Mouse (Mus musculus) brain, embryonic 18.5 days (tissue): ENCODE data around the gene Sec63.

ENCODE experiments used
- DNase-seq: peaks from one replicate; pipeline ENCODE4 v3.0.0-alpha.2; 2012; ENCODE audit warnings: low read depth, low spot score

Sec63 gene

DNA sequence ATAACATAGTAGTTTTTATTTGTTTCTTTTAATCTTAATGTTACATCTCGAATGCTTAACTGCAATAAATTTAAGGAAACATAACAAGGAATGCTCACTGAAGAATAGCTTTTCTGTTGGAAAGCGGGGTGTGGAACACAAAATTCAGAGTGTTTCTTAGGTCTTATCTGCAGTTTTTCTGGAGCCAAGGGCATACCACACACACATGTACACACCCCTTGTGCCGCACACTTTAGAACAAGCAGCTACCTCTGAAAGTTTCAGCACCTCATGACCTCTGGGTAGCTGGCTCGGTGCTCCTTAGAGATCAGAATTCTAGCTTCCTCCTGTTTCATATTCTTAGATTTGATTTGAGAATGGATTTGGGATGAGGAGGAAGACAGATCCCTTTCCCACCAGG, 101.5 kb downstream of the Sec63 start:
- no peak for DNase-seq

DNA sequence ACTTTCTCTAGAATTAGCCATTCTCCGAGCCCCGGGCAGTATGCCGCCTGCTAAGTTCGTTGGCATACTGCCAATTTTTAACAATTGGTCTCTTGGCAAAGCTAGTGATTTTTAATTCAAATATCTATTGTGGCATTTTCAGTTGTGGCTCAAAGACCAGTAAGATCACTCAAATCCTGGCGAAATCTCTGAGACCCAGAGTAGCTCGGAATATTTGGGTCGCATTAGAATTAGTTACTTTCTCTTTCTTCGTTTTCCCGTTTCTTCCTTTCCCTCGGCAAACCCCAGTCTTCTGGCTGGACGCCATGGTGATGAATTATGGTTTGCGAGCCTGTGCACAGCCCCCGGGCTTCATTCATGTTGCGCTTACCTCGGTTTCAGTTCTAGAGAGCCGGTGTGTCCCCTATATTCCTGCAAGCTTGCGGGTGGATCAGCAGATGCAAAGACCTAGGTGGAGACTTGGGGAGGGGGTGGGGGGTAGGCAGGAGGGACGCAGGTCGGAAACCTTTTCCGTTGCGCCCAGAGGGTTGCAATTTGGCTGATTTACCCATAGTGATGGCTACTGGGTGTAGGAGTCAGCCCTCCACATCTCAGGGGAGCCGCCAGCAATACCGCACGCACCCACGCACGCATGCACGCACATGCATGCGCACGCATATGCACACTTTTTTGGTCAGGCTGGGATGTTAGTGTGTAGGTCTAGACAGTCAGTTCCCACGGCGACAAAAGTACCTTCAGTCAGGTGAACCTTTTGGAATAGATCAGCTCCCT, 102.5 kb downstream of the Sec63 start:
- DNase-seq, result no peak

DNA sequence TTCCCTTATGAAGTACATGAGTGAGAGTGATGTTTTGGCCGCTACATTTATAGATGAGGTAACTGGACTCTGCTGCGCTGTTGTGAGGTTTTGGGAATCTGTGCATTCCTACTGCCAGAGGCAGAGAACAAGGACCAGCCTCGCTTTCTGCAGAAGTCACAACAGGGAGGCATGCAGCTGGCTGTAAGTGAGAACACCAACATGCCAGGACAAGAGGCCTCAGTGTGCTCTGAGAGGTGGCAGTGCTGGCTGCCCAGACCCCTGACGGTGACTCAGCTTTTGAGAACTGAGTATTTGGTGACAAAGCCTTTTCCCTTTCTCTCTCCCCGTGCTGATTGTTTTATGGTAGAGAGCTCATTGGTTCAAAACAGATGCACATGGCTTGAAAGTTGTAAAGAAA, 103.4 kb downstream of the Sec63 start:
- DNase-seq, result no peak

DNA sequence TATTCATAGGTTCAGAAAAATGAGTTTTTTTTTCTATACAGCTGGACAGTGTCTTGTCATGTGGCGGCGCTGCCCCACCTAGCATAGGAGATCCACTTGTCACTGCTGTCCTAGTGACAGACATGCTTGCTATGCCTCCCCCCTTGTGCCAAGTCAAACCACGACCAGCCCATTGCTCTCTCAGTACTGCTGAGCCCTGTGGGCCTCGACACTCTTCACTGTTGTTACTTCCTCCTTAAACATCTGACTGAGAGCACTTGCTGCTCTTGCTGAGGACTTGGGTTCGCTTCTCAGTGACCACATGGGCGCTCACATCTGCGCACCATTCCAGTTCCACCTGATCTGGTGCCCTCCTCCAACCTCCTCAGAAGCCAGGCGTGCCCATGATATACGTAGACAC, 107.1 kb downstream of the Sec63 start:
- DNase-seq, result no peak

DNA sequence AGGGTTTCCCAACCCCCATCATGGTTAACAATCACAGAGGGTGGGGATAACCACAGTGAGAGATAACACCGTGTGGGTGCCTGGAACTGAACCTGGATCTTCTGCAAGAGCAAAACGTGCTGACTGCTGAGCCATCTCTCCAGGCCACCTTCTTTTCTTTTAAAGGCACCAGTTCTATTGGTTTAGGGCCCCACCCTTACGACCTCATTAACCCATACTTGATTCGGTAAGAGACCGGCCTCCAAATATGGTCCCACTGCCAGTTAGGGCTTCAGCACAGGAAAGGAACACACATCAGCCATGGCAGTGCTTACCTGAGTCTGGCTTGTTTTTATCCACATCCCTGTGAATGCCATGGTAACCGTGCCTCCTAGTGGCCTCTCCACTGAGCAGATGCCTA, 108.2 kb downstream of the Sec63 start:
- no peak for DNase-seq

DNA sequence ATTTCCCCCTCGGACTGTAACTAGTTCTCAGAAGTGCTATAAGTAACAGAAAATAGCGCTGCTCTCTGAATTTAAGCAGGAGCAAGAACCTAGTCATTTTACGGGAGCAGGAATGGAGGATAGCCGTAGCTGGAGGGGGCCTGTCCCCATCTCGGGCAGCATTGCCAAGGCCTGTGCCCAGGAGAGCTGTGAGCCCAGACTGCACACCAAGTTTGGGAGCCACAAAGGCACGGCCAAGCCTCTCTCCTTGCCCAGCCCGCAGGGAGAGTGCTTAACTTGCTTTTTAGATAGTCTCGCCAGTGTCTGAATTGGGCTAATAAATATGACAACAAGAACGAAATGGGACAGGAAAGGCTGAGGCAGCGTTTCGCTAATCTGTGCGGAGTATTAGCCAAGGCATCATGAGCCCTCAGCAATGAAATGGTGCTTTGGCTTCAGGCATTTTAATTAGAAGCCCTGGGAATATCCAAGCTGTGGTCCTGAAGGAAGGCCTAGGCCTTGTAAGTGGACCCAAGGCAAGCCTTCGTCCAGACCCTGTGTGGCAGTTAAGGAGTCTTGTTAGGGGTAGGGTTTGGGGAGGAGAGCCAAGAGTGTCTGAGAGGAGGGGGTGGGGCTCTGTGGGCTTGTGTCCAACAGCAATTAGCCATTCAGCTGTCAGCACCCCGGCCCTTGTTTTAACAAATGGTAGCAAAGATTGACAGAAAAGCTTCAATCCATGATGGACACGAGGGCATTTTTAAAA, 111.1 kb downstream of the Sec63 start:
- DNase-seq, result no peak

DNA sequence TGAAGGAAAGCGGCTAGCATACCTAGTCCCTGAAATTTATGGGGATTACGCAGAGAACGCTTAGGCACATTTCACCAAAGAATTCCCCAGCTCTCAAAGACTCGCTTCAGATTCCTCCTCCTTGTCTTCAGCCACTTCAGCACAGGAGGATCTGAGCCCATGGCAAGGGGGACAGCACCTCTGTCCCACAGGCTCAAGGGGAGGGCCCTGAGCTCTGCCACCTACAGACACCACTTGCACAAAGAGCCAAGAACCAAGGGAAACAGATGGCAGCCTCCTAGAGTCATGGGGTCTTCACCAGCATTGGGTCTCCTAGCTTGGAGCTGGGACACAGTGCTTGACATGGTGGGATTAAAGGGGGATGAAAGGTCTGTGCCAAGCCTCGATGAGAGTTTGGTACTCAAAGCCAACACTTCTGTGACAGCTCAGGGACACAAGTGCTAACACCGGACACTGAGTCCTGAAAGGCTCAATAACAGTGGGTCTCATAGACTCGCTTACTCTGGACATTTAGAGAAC, 111.8 kb downstream of the Sec63 start:
- no peak for DNase-seq

DNA sequence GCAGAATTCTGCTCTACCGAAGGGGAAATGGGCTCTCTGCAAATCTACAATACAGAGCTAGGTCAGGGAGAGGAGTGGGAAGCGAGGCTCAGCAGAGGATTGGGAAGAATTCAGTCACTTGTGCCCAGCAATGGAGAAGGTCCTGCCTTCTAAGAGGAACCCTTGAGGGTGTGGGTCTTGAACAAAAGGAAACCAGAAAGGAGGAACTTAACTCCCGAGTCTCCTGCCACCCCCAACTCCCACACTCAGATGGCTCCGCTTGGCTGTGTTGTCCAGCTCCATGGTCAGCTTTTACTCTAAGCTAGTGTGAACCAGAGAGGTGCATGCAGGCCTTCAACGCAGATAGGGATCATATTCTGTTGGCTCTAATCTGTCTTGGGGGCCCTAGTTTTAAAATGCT, 114.9 kb downstream of the Sec63 start:
- DNase-seq, result no peak

DNA sequence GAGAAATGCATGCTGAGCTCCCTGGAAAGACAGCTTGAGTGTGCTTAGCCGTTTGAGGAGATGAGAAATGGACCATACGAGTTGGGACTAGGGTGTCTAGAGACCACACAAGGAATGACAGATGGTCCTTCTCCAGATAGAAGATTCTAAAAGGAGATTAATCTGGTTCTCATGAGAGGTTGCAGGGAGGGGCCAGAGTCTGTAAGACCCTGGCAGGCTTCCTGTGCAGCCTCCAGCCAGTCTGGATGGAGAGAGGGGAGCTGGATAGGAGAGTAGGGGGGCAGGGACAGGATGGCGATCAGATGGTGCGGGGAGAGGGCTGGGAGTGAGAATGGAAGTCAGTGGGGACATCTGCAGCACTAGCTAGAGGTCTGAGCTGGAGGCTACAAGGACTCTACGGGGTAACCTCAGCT, 118.0 kb downstream of the Sec63 start:
- no peak for DNase-seq

DNA sequence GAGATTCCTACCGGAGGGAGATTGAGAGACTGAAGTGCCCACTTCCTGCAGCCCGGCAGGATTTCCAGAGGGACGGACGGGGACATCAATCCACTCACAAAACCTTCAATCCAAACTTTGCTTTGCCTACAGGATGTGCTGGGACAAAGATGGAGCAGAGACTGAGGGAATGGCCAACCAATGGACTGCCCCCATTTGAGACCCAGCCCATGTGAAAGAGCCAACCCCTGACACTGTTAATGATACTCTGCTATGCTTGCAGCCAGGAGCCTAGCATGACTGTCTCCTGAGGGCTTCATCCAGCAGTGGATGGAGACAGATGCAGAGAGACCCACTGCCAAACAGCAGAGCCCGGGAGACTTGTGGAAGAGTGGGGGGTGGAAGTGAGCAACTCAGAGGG, 118.4 kb downstream of the Sec63 start:
- no peak for DNase-seq
